Mouse (Mus musculus): ENCODE data around the gene Mybphl.

- TF ChIP-seq CTCF (IDR thresholded peaks at IDR 0.05; ENCODE audit: control insufficient read depth, insufficient read depth, insufficient replicate concordance, low read depth, low read length) (no peak), POLR2A (IDR thresholded peaks at IDR 0.05; ENCODE audit: control insufficient read depth, low read depth, low read length) (no peak; the same call in 1 of the 2 replicates)
These were observed 49.1 kb downstream of the Mybphl start for GRCm38 (mm10) chr3:108413634-108414360.
